Mouse (Mus musculus): ENCODE data around the gene Mug1. TPM values are rescaled to one million over a fixed set of nuclear protein-coding genes. Genes with fewer than 3 reads are reported as not detected.

Mug1 gene
- polyA plus RNA-seq (2014; fragmentation: Illumina TruSeq; extraction: RNeasy Lipid Tissue Mini Kit (QIAGEN cat#74804); ENCODE audit: low read depth, low replicate concordance): 1.5 TPM

DNA sequence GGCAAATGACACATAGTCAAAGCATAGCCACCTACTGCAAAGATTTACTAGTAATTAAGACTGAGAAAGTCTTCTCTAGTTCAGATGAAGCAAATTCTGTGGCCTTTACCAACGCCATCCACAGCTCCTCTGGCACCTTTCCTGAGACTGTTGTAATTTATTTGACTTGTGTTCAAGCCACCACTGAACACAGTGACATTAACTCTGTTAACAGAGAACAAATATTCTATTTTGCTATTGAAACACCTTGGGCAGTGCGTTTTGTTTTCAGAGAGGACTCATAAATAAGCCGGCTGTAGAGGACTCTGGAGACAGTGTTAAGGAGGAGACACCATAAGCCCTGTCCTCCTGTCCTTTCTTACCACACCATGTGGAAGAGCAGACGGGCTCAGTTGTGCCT lies at the start of gene Mug1:
Gene Mug1, plus strand, starts transcription at position 271 of the 400 bp plus-strand sequence.

Other genes starting within 250 kb of the Mug1 start
- 0.63 TPM for gene A2m, start 203.2 kb upstream of the Mug1 start, polyA plus RNA-seq (2014; fragmentation: Illumina TruSeq; extraction: RNeasy Lipid Tissue Mini Kit (QIAGEN cat#74804); ENCODE audit: low read depth, low replicate concordance)
- not detected for gene Gm7298, start 105.6 kb upstream of the Mug1 start, polyA plus RNA-seq (2014; fragmentation: Illumina TruSeq; extraction: RNeasy Lipid Tissue Mini Kit (QIAGEN cat#74804); ENCODE audit: low read depth, low replicate concordance)
- gene Mug2, start 168.2 kb downstream of the Mug1 start, polyA plus RNA-seq (2014; fragmentation: Illumina TruSeq; extraction: RNeasy Lipid Tissue Mini Kit (QIAGEN cat#74804); ENCODE audit: low read depth, low replicate concordance): 0.18 TPM

All from heart, adult 10 weeks (tissue).